Mouse (Mus musculus): ENCODE measurements around the gene Sh3gl1.

The Sh3gl1 gene

GRCm38 (mm10) chr17:56021161-56021910 lies 15.1 kb downstream of the Sh3gl1 start:
- DNase-seq (ENCODE audit: low spot score in 2 of 2), result no peak

- DNase-seq (ENCODE audit: low spot score in 2 of 2), result no peak
Observed at GRCm38 (mm10) chr17:56020400-56021084, 15.9 kb downstream of the Sh3gl1 start.

GRCm38 (mm10) chr17:56018347-56019131 lies 17.9 kb downstream of the Sh3gl1 start:
- no peak for DNase-seq (ENCODE audit: low spot score in 2 of 2)

GRCm38 (mm10) chr17:56017848-56018247 lies 18.6 kb downstream of the Sh3gl1 start:
- DNase-seq (ENCODE audit: low spot score in 2 of 2), result no peak

- DNase-seq (ENCODE audit: low spot score in 2 of 2), result no peak
Observed at GRCm38 (mm10) chr17:56016793-56017785, 19.3 kb downstream of the Sh3gl1 start.

GRCm38 (mm10) chr17:56016382-56016781 lies 20.1 kb downstream of the Sh3gl1 start:
- DNase-seq (ENCODE audit: low spot score in 2 of 2), result no peak

GRCm38 (mm10) chr17:56015293-56015692 lies 21.1 kb downstream of the Sh3gl1 start:
- DNase-seq (ENCODE audit: low spot score in 2 of 2), result no peak

GRCm38 (mm10) chr17:56011441-56011840 lies 25.0 kb downstream of the Sh3gl1 start:
- no peak for DNase-seq (ENCODE audit: low spot score in 2 of 2)

GRCm38 (mm10) chr17:56010681-56011080 lies 25.8 kb downstream of the Sh3gl1 start:
- DNase-seq (ENCODE audit: low spot score in 2 of 2), result peak; percentile 66 to 85

GRCm38 (mm10) chr17:56010255-56010654 lies 26.2 kb downstream of the Sh3gl1 start:
- no peak for DNase-seq (ENCODE audit: low spot score in 2 of 2)

GRCm38 (mm10) chr17:56009962-56010240 lies 26.5 kb downstream of the Sh3gl1 start:
- DNase-seq (ENCODE audit: low spot score in 2 of 2), result no peak

- DNase-seq (ENCODE audit: low spot score in 2 of 2), result peak; percentile 88
Observed at GRCm38 (mm10) chr17:56009088-56009961, 27.1 kb downstream of the Sh3gl1 start.

- DNase-seq (ENCODE audit: low spot score in 2 of 2), result peak; percentile 91 to 92
Observed at GRCm38 (mm10) chr17:56008356-56009087, 27.9 kb downstream of the Sh3gl1 start.

GRCm38 (mm10) chr17:56007444-56008355 lies 28.7 kb downstream of the Sh3gl1 start:
- DNase-seq (ENCODE audit: low spot score in 2 of 2), result no peak

- DNase-seq (ENCODE audit: low spot score in 2 of 2), result no peak
Observed at GRCm38 (mm10) chr17:56006956-56007355, 29.5 kb downstream of the Sh3gl1 start.

- DNase-seq (ENCODE audit: low spot score in 2 of 2), result no peak
Observed at GRCm38 (mm10) chr17:56005415-56006061, 30.9 kb downstream of the Sh3gl1 start, which contains the start of the genes Stap2 and Mpnd. Gene Stap2 (minus strand): TSS chr17:56005584. Gene Mpnd (plus strand): TSS chr17:56005711.

- DNase-seq (ENCODE audit: low spot score in 2 of 2), result no peak
Observed at GRCm38 (mm10) chr17:56003000-56003399, 33.4 kb downstream of the Sh3gl1 start.
